Mouse (Mus musculus) forebrain, embryonic 10.5 days (tissue): ENCODE data around the gene Rcl1. TPM values are rescaled to one million over a fixed set of nuclear protein-coding genes. Genes with fewer than 3 reads are reported as not detected.

Experiments used
- DNase-seq: peaks from one replicate; pipeline ENCODE4 v3.0.0-alpha.2; 2017; ENCODE audit warnings: low spot score; ENCODE audit errors: extremely low spot score
- H3K27ac ChIP-seq: fragments of 300-500 bp; sonication (generic); 2 replicates; pipeline ENCODE4 v1.5.1; 2016; ENCODE audit warnings: mild to moderate bottlenecking
- H3K27me3 ChIP-seq: fragments of 300-500 bp; sonication (generic); 2 replicates; pipeline ENCODE4 v1.6.1; 2016; ENCODE audit warnings: mild to moderate bottlenecking; ENCODE audit not compliant: poor library complexity, severe bottlenecking
- H3K36me3 ChIP-seq: fragments of 300-500 bp; sonication (generic); replicated peaks from 2 replicates; pipeline ENCODE4 v1.6.1; 2016; ENCODE audit warnings: mild to moderate bottlenecking, moderate library complexity
- H3K4me1 ChIP-seq: fragments of 300-500 bp; sonication (generic); 2 replicates; pipeline ENCODE4 v1.6.1; 2016
- H3K4me3 ChIP-seq: fragments of 300-500 bp; sonication (generic); 2 replicates; pipeline ENCODE4 v1.5.1; 2016; ENCODE audit warnings: mild to moderate bottlenecking, moderate library complexity
- H3K9me3 ChIP-seq: fragments of 300-500 bp; sonication (generic); 2 replicates; pipeline ENCODE4 v1.6.1; 2016; ENCODE audit warnings: mild to moderate bottlenecking, moderate library complexity
- WGBS: fragments of 180-500 bp; shearing (Covaris S2); methylation state at CpG from one replicate; pipeline ENCODE4 v1.1.7; 2016; 5-methylcytosine and 5-hydroxymethylcytosine counted together
- microRNA counts: library from miRNA; unstranded; fragments of <30 nt; microRNA quantifications from one replicate; lab custom pipeline; 2017
- microRNA-seq: library from miRNA; unstranded; fragments of <30 nt; microRNA quantifications from one replicate; pipeline ENCODE4, GENCODE M21; 2017
- polyA plus RNA-seq: library from polyadenylated mRNA; unstranded; fragments of >200 nt; fragmentation: Nextera tagmentation; extraction: Ambion mirVana; gene quantifications from 2 replicates; pipeline ENCODE4 v1.2.1, GENCODE M21; 2016

Rcl1 gene
- polyA plus RNA-seq, 1 experiment from 2014 or later: 86.9 TPM

- Histone ChIP-seq H3K4me1 (no peaks in the 10 kb centered on the region), H3K36me3 (no peaks in the 10 kb centered on the region), H3K27me3 (no peaks in the 10 kb centered on the region), H3K4me3 (no peak overlapping the region), H3K9me3 (peaks cover 1% of the 10 kb centered on the region; the same call in 1 of the 2 replicates), H3K27ac (no peak overlapping the region)
- DNase-seq: no peak
- WGBS: 89% methylated on average over 4 of the region's 4 CpGs
These were observed 62.8 kb downstream of the Rcl1 start for GRCm38 (mm10) chr19:29163817-29164527.

DNA sequence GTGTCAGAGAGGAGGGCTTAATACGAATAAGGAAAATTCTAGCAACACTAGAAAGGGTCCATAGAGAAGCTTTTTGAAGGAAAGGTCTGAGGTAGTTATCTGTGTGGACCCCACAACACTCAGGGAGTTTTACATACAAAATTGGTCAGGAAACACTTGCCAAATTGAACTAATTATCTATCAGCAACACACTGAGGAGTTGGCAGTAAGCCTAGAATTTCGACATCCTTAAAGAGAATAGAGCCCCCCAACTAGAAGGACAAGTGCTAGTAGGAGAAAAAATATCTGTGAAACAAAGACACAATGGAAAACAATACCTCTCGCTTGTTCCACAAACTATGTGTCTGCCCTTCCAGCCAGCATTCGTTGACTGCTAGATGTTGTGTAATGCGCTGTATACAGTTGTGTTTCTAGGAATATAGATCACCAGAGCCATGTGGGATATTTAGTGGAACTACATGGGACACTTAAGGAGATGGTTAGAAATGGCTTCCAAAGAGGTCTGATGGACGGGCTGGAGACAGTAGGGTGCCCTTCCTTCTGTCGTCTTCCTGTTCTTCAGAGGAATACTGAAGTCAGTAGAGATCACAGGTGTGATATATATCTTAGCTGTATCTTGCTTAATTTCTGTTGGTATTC lies 63.5 kb downstream of the Rcl1 start:
- Histone ChIP-seq H3K9me3 (no peaks in the 10 kb centered on the region), H3K27ac (no peak overlapping the region), H3K4me3 (no peak overlapping the region), H3K4me1 (no peaks in the 10 kb centered on the region), H3K36me3 (no peaks in the 10 kb centered on the region), H3K27me3 (no peaks in the 10 kb centered on the region)
- WGBS: 89% methylated on average over 7 of the region's 7 CpGs
- no peak for DNase-seq

- 88% methylated on average over 6 of the region's 6 CpGs for WGBS
- Histone ChIP-seq H3K9me3 (no peaks in the 10 kb centered on the region), H3K27ac (no peak overlapping the region), H3K4me1 (no peaks in the 10 kb centered on the region), H3K4me3 (no peak overlapping the region), H3K27me3 (no peaks in the 10 kb centered on the region), H3K36me3 (no peaks in the 10 kb centered on the region)
- DNase-seq: no peak
These were observed 66.8 kb downstream of the Rcl1 start for GRCm38 (mm10) chr19:29167938-29168337.

GRCm38 (mm10) chr19:29180336-29180735 lies 79.2 kb downstream of the Rcl1 start:
- 0 out of 2 replicates have a peak, but pooled peaks cover 6% of the 10 kb centered on the region for H3K9me3 ChIP-seq
- peaks cover 6% of the 10 kb centered on the region for H3K4me1 ChIP-seq
- WGBS: 90% methylated on average over 4 of the region's 4 CpGs
- H3K27me3 ChIP-seq: no peaks in the 10 kb centered on the region
- no peak overlapping the region for H3K27ac ChIP-seq
- DNase-seq: no peak
- no peak overlapping the region for H3K4me3 ChIP-seq
- H3K36me3 ChIP-seq: no peaks in the 10 kb centered on the region

DNA sequence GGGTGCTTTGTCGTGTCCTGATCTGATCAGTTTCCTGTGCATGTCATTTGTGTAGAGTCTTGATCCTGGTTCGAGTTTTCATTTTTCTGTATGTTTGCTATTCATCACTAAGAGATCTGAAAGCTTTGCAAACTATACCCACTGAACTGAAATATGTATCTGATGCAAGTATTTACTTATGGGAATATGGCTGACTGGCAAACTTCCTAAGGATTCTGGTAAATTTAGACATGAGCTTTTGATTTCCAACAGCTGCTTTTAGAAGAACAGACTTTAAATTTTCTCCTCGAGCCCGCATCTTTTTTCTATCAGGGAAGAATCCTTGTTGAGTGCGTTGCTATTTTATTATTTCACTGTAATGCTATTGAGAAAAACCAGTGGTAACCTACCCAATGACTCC lies 81.0 kb downstream of the Rcl1 start:
- Histone ChIP-seq H3K9me3 (0 out of 2 replicates have a peak, but pooled peaks cover 6% of the 10 kb centered on the region), H3K4me1 (peaks cover 13% of the 10 kb centered on the region), H3K36me3 (no peaks in the 10 kb centered on the region), H3K27ac (no peak overlapping the region), H3K27me3 (peaks cover 8% of the 10 kb centered on the region; the same call in 1 of the 2 replicates), H3K4me3 (no peak overlapping the region)
- no peak for DNase-seq
- WGBS: 92% methylated on average over 5 of the region's 5 CpGs

DNA sequence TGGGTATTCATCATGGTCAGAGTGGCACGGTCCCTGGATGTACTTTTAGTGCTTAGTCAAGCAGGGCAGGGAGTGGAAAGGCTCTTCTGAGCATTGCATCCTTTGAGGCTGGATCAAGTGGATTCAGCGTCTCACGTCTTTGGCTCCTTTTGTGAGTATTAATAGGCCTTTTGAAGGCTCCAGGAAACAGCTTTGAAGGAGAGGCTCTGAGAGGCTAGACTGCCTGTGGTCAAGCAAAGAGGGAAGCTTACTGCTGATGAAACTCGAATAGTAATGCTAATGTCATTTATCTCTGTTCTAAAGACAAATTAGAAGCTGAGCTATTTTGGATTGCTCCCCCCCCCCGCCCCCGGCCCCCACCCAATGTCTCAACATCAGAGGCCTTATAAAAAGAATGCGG lies 83.9 kb downstream of the Rcl1 start:
- Histone ChIP-seq H3K4me1 (peaks cover 13% of the 10 kb centered on the region), H3K27ac (no peak overlapping the region), H3K9me3 (no peaks in the 10 kb centered on the region), H3K36me3 (no peaks in the 10 kb centered on the region), H3K27me3 (peaks cover 8% of the 10 kb centered on the region; the same call in 1 of the 2 replicates), H3K4me3 (no peak overlapping the region)
- no peak for DNase-seq
- WGBS: 36% methylated on average over 7 of the region's 7 CpGs

- no peaks in the 10 kb centered on the region for H3K9me3 ChIP-seq
- no peak overlapping the region for H3K4me3 ChIP-seq
- peaks cover 13% of the 10 kb centered on the region for H3K4me1 ChIP-seq
- WGBS: 78% methylated on average over 9 of the region's 9 CpGs
- DNase-seq: no peak
- no peaks in the 10 kb centered on the region for H3K36me3 ChIP-seq
- peaks cover 8% of the 10 kb centered on the region; the same call in 1 of the 2 replicates for H3K27me3 ChIP-seq
- H3K27ac ChIP-seq: no peak overlapping the region
These were observed 84.5 kb downstream of the Rcl1 start for GRCm38 (mm10) chr19:29185552-29186232.

DNA sequence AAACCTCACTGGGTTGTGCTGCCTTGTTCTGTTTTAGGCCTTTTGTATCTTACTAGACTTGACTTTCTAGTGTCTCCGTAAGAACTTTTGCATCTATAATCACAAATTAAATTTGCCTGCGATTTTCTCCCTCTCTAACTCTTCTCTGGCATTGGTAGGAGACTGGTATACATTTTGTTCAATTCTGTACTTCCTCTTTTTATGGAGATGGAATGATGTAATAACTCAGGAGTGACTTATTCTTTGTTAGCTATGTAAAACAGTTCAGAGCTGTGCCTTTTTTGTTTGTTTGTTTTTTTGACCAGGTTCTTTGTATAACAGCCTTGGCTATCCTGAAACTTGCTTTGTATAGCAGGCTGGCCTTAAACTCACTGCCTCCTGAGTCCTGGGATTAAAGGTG lies 87.7 kb downstream of the Rcl1 start:
- peaks cover 8% of the 10 kb centered on the region; the same call in 1 of the 2 replicates for H3K27me3 ChIP-seq
- no peak overlapping the region for H3K27ac ChIP-seq
- DNase-seq: no peak
- peaks cover 13% of the 10 kb centered on the region for H3K4me1 ChIP-seq
- no peaks in the 10 kb centered on the region for H3K36me3 ChIP-seq
- no peak overlapping the region for H3K4me3 ChIP-seq
- H3K9me3 ChIP-seq: no peaks in the 10 kb centered on the region
- 89% methylated on average over 2 of the region's 2 CpGs for WGBS

MicroRNAs within 50 kb of the gene (microRNA counts, 519-probe panel; counts per million panel counts)
- microRNA mmu-miR-101b (lab: Ali Mortazavi, UCI): 3,551 counts per million, percentile 73 among the panel's probes with 10 or more counts

Small RNA genes within 50 kb of the gene (microRNA-seq; reads per million reads assigned to microRNA genes)
- 2,600 reads per million, percentile 84 among the genes with 10 or more reads in this experiment for gene Mir101b

Other genes starting within 250 kb of the Rcl1 start
- 3.0 and 3.4 TPM in 2 replicates for gene Plpp6, start 137.4 kb upstream of the Rcl1 start, polyA plus RNA-seq
- 0.25 and 0.46 TPM in 2 replicates for gene 4430402I18Rik, start 133.6 kb upstream of the Rcl1 start, polyA plus RNA-seq
- gene Cdc37l1, start 111.0 kb upstream of the Rcl1 start, polyA plus RNA-seq: 37.2 and 37.6 TPM in 2 replicates
- 82.9 and 85.3 TPM in 2 replicates for gene Ak3, start 53.4 kb upstream of the Rcl1 start, polyA plus RNA-seq
- gene Jak2, start 150.5 kb downstream of the Rcl1 start, polyA plus RNA-seq: 5.3 and 6.1 TPM in 2 replicates
- gene Insl6, start 224.0 kb downstream of the Rcl1 start, polyA plus RNA-seq: 5.0 and 5.3 TPM in 2 replicates
- 0.37 and 0.81 TPM in 2 replicates for gene Rln1, start 233.3 kb downstream of the Rcl1 start, polyA plus RNA-seq